Mouse (Mus musculus): ENCODE data around the gene Btbd2.
A peak's percentile ranks its signal among the peaks of the same experiment; 100 is the strongest.

The Btbd2 gene

DNA sequence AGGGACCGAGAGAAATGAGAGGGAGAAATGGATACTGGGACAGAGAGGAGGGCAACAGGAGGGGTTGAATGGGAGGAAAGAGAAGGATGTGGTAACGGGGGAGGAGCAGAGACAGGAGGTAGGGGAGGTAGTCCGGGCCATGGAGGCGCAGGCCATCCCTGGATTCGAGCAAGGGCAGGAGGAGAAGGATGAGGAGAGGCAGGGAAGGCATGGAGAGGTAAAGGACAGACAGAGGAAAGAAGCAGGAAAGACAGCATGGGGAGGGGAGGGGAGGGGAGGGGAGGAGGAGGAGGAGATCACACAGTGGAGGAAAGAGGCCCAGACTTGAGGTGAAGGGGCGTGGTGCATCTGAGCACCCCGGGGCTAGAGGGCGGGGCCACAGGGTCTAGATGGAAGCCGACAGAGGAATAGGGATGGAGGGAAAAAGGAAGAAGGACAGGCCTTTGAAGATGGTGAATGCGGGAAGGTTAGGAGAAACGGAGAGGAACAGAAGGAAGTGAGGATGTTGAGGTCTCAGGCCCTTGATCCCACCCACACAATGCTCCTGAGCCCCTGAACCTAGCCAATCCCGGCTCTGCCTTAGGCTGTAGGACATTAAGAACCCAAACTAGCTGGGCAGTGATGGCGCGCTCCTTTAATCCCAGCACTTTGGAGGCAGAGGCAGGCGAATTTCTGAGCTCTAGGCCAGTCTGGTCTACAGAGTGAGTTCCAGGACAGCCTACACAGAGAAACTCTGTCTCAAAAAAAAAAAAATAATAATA is at the start of gene Btbd2:
Gene Btbd2 (minus strand): TSS at position 209 of the 761 bp plus-strand sequence.
- DNase-seq: no peak

DNA sequence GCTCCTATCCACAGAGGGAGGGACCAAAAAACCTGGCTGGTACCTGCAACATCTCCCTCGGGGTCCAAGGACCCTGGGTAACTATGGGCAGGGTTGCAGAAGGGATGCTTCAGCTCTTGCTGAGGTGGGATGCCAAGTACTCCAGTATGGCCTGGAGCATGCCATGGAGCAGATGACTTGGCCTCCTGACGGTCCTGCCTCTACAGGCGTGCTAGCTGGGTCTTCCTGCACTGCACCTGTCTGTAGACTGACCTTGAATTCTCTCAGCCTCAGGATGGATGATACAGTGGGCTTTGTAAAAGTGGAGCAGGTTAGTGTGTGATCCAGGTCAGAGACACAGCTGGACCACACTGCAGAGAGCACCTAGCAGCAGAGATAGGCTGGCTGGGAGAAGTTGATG is 48.6 kb upstream of the Btbd2 start:
- DNase-seq: no peak

DNA sequence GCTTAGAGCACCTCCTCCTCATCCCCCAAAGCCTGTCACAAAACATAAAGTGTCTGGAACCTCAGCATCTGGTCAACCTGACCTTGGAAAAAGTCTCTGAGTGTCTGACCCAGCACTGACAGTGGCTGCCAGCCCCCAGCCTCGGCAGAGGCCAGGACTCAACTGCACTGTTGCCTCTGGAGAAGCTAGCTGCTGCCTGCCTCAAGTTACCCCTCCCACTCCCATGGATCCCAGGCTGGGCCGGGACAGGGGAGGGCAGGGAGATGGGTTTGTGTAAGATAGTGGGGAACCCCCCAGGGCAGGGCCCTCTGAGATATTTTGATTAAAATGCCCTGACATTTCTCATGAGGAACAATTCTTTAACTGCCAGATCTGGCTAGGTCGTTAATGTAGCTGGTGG is 48.2 kb upstream of the Btbd2 start:
- DNase-seq: no peak

DNA sequence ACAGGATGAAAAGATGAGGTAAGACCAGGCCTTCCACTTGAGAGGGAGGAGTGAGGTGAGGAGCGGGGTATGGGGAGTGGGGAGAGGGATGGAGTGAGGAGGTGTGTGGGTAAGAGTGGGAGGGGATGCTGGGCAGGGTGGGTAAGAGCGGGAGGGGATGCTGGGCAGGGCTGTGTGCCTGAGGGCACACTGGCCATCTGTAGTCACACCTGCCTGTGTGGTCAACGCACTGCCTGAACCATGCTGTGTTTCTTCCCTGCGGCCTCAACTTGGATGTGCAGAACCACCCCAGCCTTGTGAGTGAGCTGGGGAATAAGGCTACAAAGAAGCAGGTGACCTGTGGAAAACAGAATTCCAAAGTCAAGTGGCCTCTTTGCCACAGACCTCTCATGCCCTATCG is 47.5 kb upstream of the Btbd2 start:
- DNase-seq: no peak

GRCm38 (mm10) chr10:80703643-80704042 is 46.8 kb upstream of the Btbd2 start:
- DNase-seq: no peak

DNA sequence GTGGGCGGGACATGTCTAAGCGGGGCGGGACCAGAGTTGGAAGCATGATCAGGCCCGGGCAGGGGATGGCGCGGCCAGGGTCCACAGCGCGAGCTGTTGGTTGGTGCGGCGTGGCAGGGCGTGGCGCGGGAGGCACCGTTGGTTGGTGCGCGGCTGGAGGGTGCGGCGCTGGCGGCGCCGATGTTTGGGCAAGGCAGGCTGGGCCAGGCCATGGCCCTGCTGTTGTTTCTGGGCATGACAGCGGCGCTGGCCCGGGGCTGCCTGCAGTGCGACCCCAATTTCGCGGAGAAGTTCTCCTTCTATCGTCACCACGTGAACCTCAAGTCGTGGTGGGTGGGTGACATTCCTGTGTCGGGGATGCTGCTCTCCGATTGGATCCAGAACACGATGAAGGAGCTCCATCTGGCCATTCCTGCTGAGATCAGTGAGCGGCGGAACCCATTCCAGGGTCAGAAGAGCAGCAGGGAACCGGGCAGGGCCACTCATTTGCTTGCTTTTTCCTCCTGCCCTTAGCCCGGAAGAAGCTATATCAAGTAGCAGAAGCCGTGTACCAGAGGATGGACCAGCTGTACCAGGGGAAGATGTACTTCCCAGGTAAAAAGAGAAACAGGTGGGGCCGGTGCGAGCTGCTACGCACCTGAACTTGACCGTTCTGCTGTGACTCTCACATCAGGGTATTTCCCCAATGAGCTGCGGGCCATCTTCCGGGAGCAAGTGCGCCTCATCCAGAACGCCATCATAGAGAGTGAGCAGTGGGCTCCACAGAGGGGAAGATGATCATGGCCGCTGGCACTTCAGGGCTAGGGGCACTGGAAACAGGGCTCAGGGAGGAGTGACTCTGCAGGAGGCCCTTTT is 45.9 kb upstream of the Btbd2 start:
- DNase-seq: peak; percentile 96

GRCm38 (mm10) chr10:80701721-80702535 is 45.1 kb upstream of the Btbd2 start, which contains the start of the genes Mob3a and Izumo4:
Gene Mob3a (minus strand): TSS chr10:80701977.
Gene Izumo4 (plus strand): TSS chr10:80702184.
- peak; percentile 99 for DNase-seq

DNA sequence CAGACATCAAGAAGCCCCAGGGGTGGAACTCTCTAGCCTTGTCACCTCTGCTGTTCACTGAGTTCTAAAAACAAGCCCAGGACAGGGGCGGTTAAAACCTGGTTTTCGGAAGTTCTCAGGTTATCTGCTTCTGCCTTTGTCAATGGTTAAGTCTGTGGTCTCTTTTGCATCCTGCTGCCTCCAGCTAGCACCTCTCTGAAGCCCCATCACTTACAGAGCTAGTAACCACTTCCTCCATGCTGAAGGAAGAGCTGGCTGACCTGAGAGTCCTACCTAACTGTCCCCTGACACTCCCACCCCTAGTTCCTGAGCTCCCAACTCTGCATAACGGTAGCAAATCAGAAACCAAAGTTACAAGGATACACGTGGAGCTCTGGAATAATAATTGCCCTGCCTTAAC is 43.9 kb upstream of the Btbd2 start:
- DNase-seq: no peak

- DNase-seq: no peak
Observed at GRCm38 (mm10) chr10:80700038-80700504, 43.2 kb upstream of the Btbd2 start.

- DNase-seq: no peak
Observed at GRCm38 (mm10) chr10:80698605-80699004, 41.7 kb upstream of the Btbd2 start.

- DNase-seq: no peak
Observed at GRCm38 (mm10) chr10:80697812-80698211, 40.9 kb upstream of the Btbd2 start.

GRCm38 (mm10) chr10:80697393-80697787 is 40.5 kb upstream of the Btbd2 start:
- no peak for DNase-seq

GRCm38 (mm10) chr10:80696502-80697392 is 39.9 kb upstream of the Btbd2 start:
- DNase-seq: no peak

DNA sequence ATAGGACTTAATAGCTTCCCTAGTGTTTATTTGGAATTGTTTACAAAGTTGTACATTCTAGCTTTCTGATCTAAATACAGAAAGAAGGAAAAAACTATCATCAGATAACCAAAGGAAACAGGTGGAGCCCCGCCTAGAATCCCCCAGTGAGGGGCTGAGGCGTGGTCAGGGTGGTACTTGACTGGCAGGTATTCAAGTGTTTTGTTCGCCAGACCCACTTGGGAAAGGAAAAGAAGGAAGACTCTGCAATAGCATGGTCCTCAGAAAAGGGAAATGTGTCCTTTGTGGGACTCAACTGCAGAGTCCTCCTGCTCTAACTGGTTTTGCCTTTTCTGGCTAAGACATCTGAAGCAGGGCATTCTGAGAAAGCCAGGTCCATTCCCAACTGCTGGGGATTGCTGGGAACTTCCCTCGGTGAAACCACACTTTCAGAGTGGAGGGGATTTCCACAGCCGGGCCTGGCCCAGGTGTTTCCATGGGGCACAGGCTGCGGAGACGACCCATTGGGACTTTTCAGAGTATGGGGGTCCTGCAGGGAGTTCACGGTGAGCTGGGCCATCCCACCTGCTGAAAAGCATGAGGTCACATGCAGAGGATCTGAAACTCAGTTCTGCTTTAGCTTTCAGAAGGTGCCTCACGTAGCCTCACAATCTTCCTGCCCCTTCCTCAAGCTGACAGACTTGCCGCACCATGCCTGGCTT is 39.1 kb upstream of the Btbd2 start:
- no peak for DNase-seq

DNA sequence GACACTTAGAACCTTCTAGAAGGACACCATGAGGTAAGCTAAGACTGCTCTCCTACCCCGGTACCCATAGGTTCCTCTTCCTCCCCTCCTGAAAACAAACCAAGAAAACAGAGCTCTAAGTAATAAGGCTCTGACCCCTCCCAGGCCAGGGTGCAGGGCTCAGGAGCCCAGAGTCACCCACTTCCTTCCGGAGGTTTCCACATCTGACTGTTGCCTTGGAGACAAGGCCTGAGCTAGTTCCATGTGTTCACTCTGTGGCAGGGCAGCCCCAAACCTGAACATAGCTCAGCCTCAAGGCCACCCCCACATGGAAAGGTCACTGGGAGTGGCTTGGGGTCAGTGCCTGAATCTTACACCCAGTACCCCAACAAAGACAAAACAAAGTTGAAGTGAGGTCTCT is 38.3 kb upstream of the Btbd2 start:
- peak; percentile 63 for DNase-seq

- no peak for DNase-seq
Observed at GRCm38 (mm10) chr10:80694159-80694938, 37.5 kb upstream of the Btbd2 start.

GRCm38 (mm10) chr10:80693401-80694045 is 36.7 kb upstream of the Btbd2 start:
- no peak for DNase-seq

DNA sequence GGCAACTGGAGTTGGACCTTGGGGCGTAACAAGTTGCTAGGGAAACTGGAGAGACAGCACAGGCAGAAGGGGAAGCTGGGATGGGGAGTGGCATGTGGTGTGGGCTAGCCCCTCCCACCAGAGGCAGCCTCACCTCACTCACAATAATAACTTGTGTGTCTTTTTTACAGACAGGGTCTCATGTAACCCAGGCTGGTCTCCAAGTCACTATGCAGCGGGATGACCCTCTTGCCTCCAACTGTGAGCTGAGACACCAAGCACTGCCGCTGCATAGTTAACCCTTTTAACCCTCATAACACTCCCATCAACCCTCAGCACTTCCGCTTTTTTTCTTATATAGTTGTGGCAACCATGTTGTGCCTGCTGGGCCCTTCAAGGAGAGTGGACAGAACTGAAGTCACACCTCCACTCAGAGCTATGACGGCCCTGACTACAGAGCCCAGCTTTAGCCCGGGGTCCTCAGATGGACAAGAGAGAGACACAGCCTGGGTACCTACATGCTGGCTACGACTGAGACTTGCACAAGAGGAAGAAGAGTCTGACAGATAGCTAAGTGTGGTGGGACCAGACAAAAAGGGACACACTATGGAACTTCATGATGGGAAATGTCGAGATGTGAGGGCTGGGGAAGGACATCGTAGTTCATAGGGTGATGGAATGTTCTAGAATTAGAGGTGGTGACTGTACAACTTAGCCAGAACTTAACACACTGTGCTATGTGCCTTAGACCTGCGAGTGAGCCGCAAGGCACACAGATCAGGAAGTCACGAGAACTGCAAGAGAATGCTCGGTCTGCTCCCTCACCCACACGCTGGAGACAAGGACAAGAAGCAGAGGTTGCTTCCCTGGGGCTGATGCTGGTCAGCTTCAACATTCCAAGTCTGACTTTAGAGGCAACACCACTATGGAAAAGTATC is 35.6 kb upstream of the Btbd2 start:
- no peak for DNase-seq

- DNase-seq: peak; percentile 83
Observed at GRCm38 (mm10) chr10:80687850-80688249, 31.0 kb upstream of the Btbd2 start.
